Mouse (Mus musculus): ENCODE measurements around the gene Ccdc33. TPM values are rescaled to one million over a fixed set of nuclear protein-coding genes. Genes with fewer than 3 reads are reported as not detected.

The Ccdc33 gene
- 0.14 and 0.16 TPM in 2 replicates for polyA plus RNA-seq (2015; fragmentation: Nextera tagmentation; extraction: Ambion mirVana)

- no peak for TF ChIP-seq CTCF (IDR thresholded peaks at IDR 0.05; ENCODE audit: low read depth)
- no peaks in the 10 kb centered on the region for H3K9me3 ChIP-seq (ENCODE audit: control insufficient read depth)
- H3K4me3 ChIP-seq (ENCODE audit: low read depth, low read length), result no peak within 1 kb of the TSS
- peaks cover 19% of the 10 kb centered on the region for H3K4me1 ChIP-seq (replicated peaks; ENCODE audit: control insufficient read depth, insufficient read depth, low read length)
- H3K4me2 ChIP-seq (replicated peaks; ENCODE audit: low read depth), result no peak within 1 kb of the TSS
- no peaks in the 10 kb centered on the region for H3K27me3 ChIP-seq (replicated peaks; ENCODE audit: control insufficient read depth, insufficient read depth, low read length)
- H3K9ac ChIP-seq (ENCODE audit: low read depth, low read length), result no peak within 1 kb of the TSS
- WGBS, result 17% methylated on average over 2 of the region's 2 CpGs
- H3K36me3 ChIP-seq (ENCODE audit: control insufficient read depth, insufficient read depth), result no peaks in the 10 kb centered on the region
- H3K27ac ChIP-seq (ENCODE audit: low read depth, low read length), result no peak within 1 kb of the TSS
- ATAC-seq, result no peak
These were observed at the start of gene Ccdc33 for GRCm38 (mm10) chr9:58118671-58119070. Ccdc33 (minus strand) TSS chr9:58118823.

- 84% methylated on average over 1 of the region's 1 CpGs for WGBS
- H3K27me3 ChIP-seq (replicated peaks; ENCODE audit: control insufficient read depth, insufficient read depth, low read length), result no peaks in the 10 kb centered on the region
- ATAC-seq, result no peak
- H3K36me3 ChIP-seq (ENCODE audit: control insufficient read depth, insufficient read depth), result no peaks in the 10 kb centered on the region
- H3K4me2 ChIP-seq (replicated peaks; ENCODE audit: low read depth), result no peak overlapping the region
- no peaks in the 10 kb centered on the region for H3K9me3 ChIP-seq (ENCODE audit: control insufficient read depth)
- no peak overlapping the region for H3K27ac ChIP-seq (ENCODE audit: low read depth, low read length)
- no peak for TF ChIP-seq CTCF (IDR thresholded peaks at IDR 0.05; ENCODE audit: low read depth)
- no peak overlapping the region for H3K9ac ChIP-seq (ENCODE audit: low read depth, low read length)
- H3K4me1 ChIP-seq (replicated peaks; ENCODE audit: control insufficient read depth, insufficient read depth, low read length), result no peaks in the 10 kb centered on the region
- no peak overlapping the region for H3K4me3 ChIP-seq (ENCODE audit: low read depth, low read length)
These were observed 47.2 kb upstream of the Ccdc33 start for GRCm38 (mm10) chr9:58165779-58166178.

GRCm38 (mm10) chr9:58163146-58163545, 44.5 kb upstream of the Ccdc33 start:
- Histone ChIP-seq H3K4me1 (replicated peaks; ENCODE audit: control insufficient read depth, insufficient read depth, low read length) (no peaks in the 10 kb centered on the region), H3K27ac (ENCODE audit: low read depth, low read length) (no peak overlapping the region), H3K4me3 (ENCODE audit: low read depth, low read length) (no peak overlapping the region), H3K9me3 (ENCODE audit: control insufficient read depth) (no peaks in the 10 kb centered on the region), H3K27me3 (replicated peaks; ENCODE audit: control insufficient read depth, insufficient read depth, low read length) (no peaks in the 10 kb centered on the region), H3K36me3 (ENCODE audit: control insufficient read depth, insufficient read depth) (no peaks in the 10 kb centered on the region), H3K4me2 (replicated peaks; ENCODE audit: low read depth) (no peak overlapping the region), H3K9ac (ENCODE audit: low read depth, low read length) (no peak overlapping the region)
- 73% methylated on average over 5 of the region's 5 CpGs for WGBS
- ATAC-seq, result no peak
- TF ChIP-seq CTCF (IDR thresholded peaks at IDR 0.05; ENCODE audit: low read depth), result no peak

- no peak for TF ChIP-seq CTCF (IDR thresholded peaks at IDR 0.05; ENCODE audit: low read depth)
- Histone ChIP-seq H3K4me2 (replicated peaks; ENCODE audit: low read depth) (no peak overlapping the region), H3K9me3 (ENCODE audit: control insufficient read depth) (no peaks in the 10 kb centered on the region), H3K27me3 (replicated peaks; ENCODE audit: control insufficient read depth, insufficient read depth, low read length) (no peaks in the 10 kb centered on the region), H3K4me1 (replicated peaks; ENCODE audit: control insufficient read depth, insufficient read depth, low read length) (no peaks in the 10 kb centered on the region), H3K27ac (ENCODE audit: low read depth, low read length) (no peak overlapping the region), H3K36me3 (ENCODE audit: control insufficient read depth, insufficient read depth) (no peaks in the 10 kb centered on the region), H3K4me3 (ENCODE audit: low read depth, low read length) (no peak overlapping the region), H3K9ac (ENCODE audit: low read depth, low read length) (no peak overlapping the region)
- WGBS, result 90% methylated on average over 3 of the region's 3 CpGs
- ATAC-seq, result no peak
These were observed 43.5 kb upstream of the Ccdc33 start for GRCm38 (mm10) chr9:58162173-58162572.

- no peak for ATAC-seq
- Histone ChIP-seq H3K9ac (ENCODE audit: low read depth, low read length) (no peak overlapping the region), H3K27ac (ENCODE audit: low read depth, low read length) (peak overlapping the region; percentile 21; the same call in 1 of the 2 replicates), H3K4me2 (replicated peaks; ENCODE audit: low read depth) (no peak overlapping the region), H3K4me3 (ENCODE audit: low read depth, low read length) (no peak overlapping the region), H3K9me3 (ENCODE audit: control insufficient read depth) (no peaks in the 10 kb centered on the region), H3K36me3 (ENCODE audit: control insufficient read depth, insufficient read depth) (no peaks in the 10 kb centered on the region), H3K27me3 (replicated peaks; ENCODE audit: control insufficient read depth, insufficient read depth, low read length) (no peaks in the 10 kb centered on the region), H3K4me1 (replicated peaks; ENCODE audit: control insufficient read depth, insufficient read depth, low read length) (no peaks in the 10 kb centered on the region)
- 71% methylated on average over 5 of the region's 5 CpGs for WGBS
- TF ChIP-seq CTCF (IDR thresholded peaks at IDR 0.05; ENCODE audit: low read depth), result no peak
These were observed 41.7 kb upstream of the Ccdc33 start for GRCm38 (mm10) chr9:58160315-58160714.

GRCm38 (mm10) chr9:58159855-58160254, 41.2 kb upstream of the Ccdc33 start:
- H3K9ac ChIP-seq (ENCODE audit: low read depth, low read length), result no peak overlapping the region
- H3K27ac ChIP-seq (ENCODE audit: low read depth, low read length), result peak overlapping the region; percentile 21; the same call in 1 of the 2 replicates
- no peaks in the 10 kb centered on the region for H3K27me3 ChIP-seq (replicated peaks; ENCODE audit: control insufficient read depth, insufficient read depth, low read length)
- H3K36me3 ChIP-seq (ENCODE audit: control insufficient read depth, insufficient read depth), result no peaks in the 10 kb centered on the region
- no peaks in the 10 kb centered on the region for H3K9me3 ChIP-seq (ENCODE audit: control insufficient read depth)
- no peak overlapping the region for H3K4me2 ChIP-seq (replicated peaks; ENCODE audit: low read depth)
- 33% methylated on average over 4 of the region's 4 CpGs for WGBS
- no peaks in the 10 kb centered on the region for H3K4me1 ChIP-seq (replicated peaks; ENCODE audit: control insufficient read depth, insufficient read depth, low read length)
- TF ChIP-seq CTCF (IDR thresholded peaks at IDR 0.05; ENCODE audit: low read depth), result no peak
- H3K4me3 ChIP-seq (ENCODE audit: low read depth, low read length), result no peak overlapping the region
- no peak for ATAC-seq
